Mouse (Mus musculus) spleen, adult 2 months (tissue): ENCODE data around the gene Spock2. TPM values are rescaled to one million over a fixed set of nuclear protein-coding genes. Genes with fewer than 3 reads are reported as not detected.

ENCODE experiments used
- DNase-seq, 2 experiments: peaks; one replicate each; pipeline versions ENCODE4 v3.0.0 to v3.0.0-alpha.2; 2012 to 2021; ENCODE audit warnings: low spot score in 2 of 2, low read depth in 1 of 2
- H3K27ac ChIP-seq: fragments of 200-500 bp; 2 replicates; pipeline ENCODE4 v1.5.1; 2012; ENCODE audit warnings: low read length, inconsistent platforms; ENCODE audit not compliant: insufficient read depth
- H3K27me3 ChIP-seq: fragments of 200-500 bp; 2 replicates; pipeline ENCODE4 v1.6.1; 2012; ENCODE audit warnings: mild to moderate bottlenecking, moderate library complexity, low read length, inconsistent platforms; ENCODE audit not compliant: control insufficient read depth, insufficient read depth
- H3K36me3 ChIP-seq: fragments of 200-500 bp; 2 replicates; pipeline ENCODE4 v1.6.1; 2012; ENCODE audit warnings: mild to moderate bottlenecking, low read length, inconsistent platforms; ENCODE audit not compliant: control insufficient read depth, insufficient read depth
- H3K4me1 ChIP-seq: fragments of 200-500 bp; 2 replicates; pipeline ENCODE4 v1.6.1; 2011; ENCODE audit warnings: inconsistent platforms; ENCODE audit not compliant: control insufficient read depth, insufficient read depth, insufficient read length
- H3K4me3 ChIP-seq: fragments of 200-500 bp; 2 replicates; pipeline ENCODE4 v1.5.1; 2011; ENCODE audit warnings: mild to moderate bottlenecking, inconsistent platforms; ENCODE audit not compliant: insufficient read depth, insufficient read length; ENCODE audit errors: extremely low read depth
- CTCF ChIP-seq: fragments of 200-500 bp; IDR thresholded peaks from 2 replicates; pipeline ENCODE4 v1.5.1; 2011; ENCODE audit warnings: mild to moderate bottlenecking, inconsistent platforms; ENCODE audit not compliant: insufficient read depth, insufficient read length, insufficient replicate concordance; ENCODE audit errors: extremely low read depth
- POLR2A ChIP-seq: fragments of 200-500 bp; IDR thresholded peaks from 2 replicates; pipeline ENCODE4 v1.6.1; 2011; ENCODE audit warnings: low read depth, low read length, inconsistent platforms
- WGBS: fragments of 180-500 bp; shearing (Covaris S2); methylation state at CpG from one replicate; pipeline ENCODE4 v1.1.7; 2018; 5-methylcytosine and 5-hydroxymethylcytosine counted together
- polyA plus RNA-seq: library from polyadenylated mRNA; depleted of rRNA; stranded (reverse); fragments of >200 nt; gene quantifications from 2 replicates; pipeline ENCODE4 v1.2.3, GENCODE M21; 2012

Gene Spock2
- polyA plus RNA-seq, 1 experiment, result 2.4 TPM

DNA sequence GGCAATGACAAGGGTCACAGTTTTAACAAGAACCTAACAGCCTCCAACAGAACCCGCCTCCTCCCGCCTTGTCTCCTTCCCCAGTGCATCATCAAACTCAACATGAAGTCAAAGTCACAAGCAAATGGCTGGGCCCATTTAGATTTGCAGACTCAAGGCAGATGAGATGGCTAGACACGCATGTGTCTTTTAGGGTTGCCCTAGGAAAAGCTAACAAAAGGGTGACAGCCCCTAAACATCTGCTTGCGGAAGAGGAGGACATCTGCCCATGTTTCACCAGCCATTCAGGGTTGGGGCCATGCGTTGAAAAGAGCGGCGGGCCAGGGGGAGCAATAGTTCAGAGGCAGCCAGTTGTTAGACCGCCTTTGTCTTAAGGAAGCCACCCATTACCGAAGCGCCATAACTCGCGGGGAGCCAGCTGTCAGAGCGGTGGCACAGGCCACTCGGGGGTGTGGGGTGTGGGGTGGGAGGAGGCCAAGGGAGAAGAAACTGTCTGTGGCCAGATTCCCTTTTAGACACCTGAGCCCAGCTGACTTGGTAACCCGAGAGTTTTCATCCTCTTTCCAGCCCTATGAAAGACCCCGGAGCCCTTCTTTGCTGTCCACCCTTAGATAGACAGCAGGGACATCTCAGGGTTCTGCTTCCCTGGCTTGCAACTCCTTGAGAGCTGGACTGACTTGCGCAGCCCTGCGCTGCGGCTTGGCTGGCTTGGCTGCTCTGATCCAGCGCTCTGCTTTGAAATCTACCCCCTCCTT lies 451 bp upstream of the Spock2 start:
- H3K36me3 ChIP-seq, result no peaks in the 10 kb centered on the region
- H3K27ac ChIP-seq, result no peak overlapping the region
- WGBS, result 55% methylated on average over 20 of the region's 20 CpGs
- no peak overlapping the region for H3K4me3 ChIP-seq
- DNase-seq, result no peak
- no peak for TF ChIP-seq CTCF
- no peak for TF ChIP-seq POLR2A
- H3K4me1 ChIP-seq, result peaks cover 12% of the 10 kb centered on the region
- peaks cover 19% of the 10 kb centered on the region for H3K27me3 ChIP-seq

DNA sequence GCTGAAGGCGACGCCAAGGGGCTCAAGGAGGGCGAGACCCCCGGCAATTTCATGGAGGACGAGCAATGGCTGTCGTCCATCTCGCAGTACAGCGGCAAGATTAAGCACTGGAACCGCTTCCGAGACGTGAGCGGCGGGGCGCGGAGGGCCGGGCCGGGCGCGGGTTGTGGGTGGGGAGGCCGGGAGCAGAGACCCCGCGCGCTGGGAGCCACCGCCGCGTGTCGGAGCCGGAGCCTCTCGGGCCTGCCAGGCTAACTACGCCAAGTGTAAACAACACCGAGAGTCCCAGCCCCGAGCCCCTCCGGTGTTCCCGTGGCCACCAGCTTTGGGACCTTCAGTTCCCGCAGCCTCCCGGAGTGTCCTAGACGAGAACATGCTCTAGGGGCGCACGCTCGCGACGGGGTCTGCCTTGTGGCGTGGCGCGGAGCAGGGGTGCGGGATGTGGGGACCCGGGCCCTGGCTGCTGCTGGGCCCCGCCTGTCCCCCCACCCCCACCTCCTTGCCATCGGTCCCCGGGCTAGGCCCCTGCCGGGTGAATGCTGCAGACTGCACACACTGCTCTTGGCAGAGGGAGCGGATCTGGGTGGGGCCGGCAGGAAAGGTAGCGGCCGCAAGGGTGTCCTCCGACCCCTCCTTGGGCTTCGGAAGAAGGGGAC lies 640 bp downstream of the Spock2 start:
- no peaks in the 10 kb centered on the region for H3K36me3 ChIP-seq
- H3K4me3 ChIP-seq, result peak overlapping the region; percentile 48
- H3K27ac ChIP-seq, result no peak overlapping the region
- H3K27me3 ChIP-seq, result peaks cover 19% of the 10 kb centered on the region
- WGBS, result under 1% methylated on average over 57 of the region's 57 CpGs
- DNase-seq, result peak in 1 of 2 experiments; percentile 9
- peaks cover 12% of the 10 kb centered on the region for H3K4me1 ChIP-seq
- no peak for TF ChIP-seq POLR2A
- no peak for TF ChIP-seq CTCF

DNA sequence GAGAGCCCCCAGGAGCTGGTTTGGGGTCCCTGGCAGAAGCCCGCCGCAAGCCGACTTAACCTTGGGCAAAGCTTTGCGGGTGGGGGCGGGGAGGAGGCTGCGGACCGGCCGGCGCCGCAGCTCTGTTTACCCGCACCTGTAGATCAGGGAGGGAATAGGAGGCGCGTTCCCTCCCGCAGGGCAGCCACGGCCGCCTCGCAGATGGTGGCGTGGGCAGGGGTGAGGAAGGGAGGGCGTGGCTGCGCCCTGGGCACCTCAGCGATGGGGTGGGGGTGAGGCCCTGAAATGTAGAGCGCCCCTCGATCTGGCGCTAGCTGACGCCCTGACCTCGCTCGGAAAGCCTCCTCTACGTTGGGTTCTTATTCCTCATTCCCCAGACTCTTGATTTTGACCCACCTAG lies 1.4 kb downstream of the Spock2 start:
- peak overlapping the region; percentile 48; the same call in 1 of the 2 replicates for H3K4me3 ChIP-seq
- H3K4me1 ChIP-seq, result peaks cover 12% of the 10 kb centered on the region
- no peaks in the 10 kb centered on the region for H3K36me3 ChIP-seq
- DNase-seq, result no peak
- WGBS, result 3% methylated on average over 28 of the region's 28 CpGs
- H3K27me3 ChIP-seq, result peaks cover 19% of the 10 kb centered on the region
- TF ChIP-seq CTCF (no peak), POLR2A (no peak)
- no peak overlapping the region for H3K27ac ChIP-seq

DNA sequence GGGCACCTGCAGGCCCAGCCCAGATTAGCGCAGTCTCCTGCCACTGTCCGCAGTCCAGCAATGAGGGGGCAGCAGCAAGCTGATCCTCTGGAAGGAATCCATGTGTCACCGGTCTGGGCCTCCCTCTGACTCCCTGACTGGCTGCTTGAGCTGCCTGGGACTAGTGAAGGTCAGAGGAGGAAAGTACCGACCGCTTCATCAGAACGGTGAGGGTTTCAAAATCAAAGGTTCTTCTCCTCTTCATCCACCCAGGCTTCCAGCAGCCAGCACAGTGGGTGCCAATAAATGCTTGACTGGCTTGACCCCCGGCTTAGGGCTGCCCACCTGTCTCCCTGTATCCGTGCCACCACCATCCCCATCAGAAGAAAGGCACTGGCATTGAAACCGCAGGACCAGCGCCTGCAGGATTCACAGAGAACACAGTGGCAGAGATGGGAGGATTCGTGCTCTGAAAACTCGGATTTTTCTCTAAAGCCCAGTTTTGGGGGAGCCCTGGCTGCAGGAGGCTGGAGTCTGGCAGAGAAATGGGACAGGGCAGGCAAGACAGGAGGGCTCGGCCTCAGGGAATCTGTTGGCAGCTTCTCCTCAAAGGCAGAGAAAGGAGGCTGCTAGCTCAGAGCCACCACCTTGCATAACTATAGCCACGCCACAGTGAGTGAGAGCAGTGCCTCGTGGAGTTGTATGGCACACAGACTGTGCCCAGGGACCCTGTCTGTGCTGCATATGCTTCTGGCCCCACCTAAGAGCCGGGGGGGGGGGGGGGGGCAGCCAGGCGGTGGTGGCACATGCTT lies 2.5 kb downstream of the Spock2 start:
- H3K27me3 ChIP-seq, result peaks cover 19% of the 10 kb centered on the region
- peaks cover 12% of the 10 kb centered on the region for H3K4me1 ChIP-seq
- TF ChIP-seq CTCF (no peak), POLR2A (no peak)
- H3K4me3 ChIP-seq, result no peak overlapping the region
- H3K27ac ChIP-seq, result no peak overlapping the region
- WGBS, result 91% methylated on average over 17 of the region's 17 CpGs
- no peak for DNase-seq
- no peaks in the 10 kb centered on the region for H3K36me3 ChIP-seq

DNA sequence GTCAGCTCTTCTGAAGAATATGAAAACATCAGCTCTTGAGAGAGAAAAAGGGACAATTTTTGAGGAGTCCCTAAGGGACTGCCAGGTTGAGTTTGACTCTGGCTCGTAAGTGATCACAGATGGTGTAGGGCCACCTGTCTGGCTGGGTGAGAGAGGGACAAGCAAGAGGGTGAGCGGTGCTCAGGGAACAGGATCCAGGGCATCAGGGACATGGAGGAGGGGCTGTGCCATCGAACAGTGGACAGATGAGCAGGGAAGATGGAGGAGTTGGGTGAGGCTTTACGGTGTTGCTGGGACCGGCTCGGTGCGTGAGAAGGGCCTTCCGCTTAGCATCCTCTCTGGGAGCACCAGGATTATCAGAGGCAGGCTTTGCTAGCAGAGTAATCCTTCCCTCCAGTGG lies 3.3 kb downstream of the Spock2 start:
- peaks cover 19% of the 10 kb centered on the region for H3K27me3 ChIP-seq
- WGBS, result 90% methylated on average over 8 of the region's 8 CpGs
- H3K36me3 ChIP-seq, result no peaks in the 10 kb centered on the region
- peaks cover 12% of the 10 kb centered on the region for H3K4me1 ChIP-seq
- TF ChIP-seq POLR2A (no peak), CTCF (no peak)
- no peak overlapping the region for H3K27ac ChIP-seq
- DNase-seq, result no peak
- no peak overlapping the region for H3K4me3 ChIP-seq

DNA sequence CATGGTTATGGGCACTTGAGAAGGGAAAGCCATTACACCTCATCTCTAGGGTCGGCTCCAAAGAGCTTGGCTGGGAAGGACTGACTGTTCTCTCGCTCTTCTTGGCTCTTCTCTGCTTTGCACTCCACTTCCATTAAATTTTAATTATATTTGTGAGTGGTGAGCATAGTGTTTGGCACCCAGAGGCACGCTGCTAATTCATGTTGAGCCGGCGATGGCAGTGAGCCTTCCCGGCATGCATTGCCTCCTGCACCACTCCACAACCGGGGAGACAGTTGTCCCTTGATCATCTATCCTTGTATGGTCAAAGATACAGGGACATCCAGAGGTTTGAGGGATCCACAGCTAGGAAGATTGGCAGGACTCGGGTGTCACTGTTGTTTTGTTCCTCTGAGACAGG lies 4.0 kb downstream of the Spock2 start:
- Histone ChIP-seq H3K4me3 (no peak overlapping the region), H3K27me3 (peaks cover 19% of the 10 kb centered on the region), H3K36me3 (no peaks in the 10 kb centered on the region), H3K4me1 (peaks cover 12% of the 10 kb centered on the region), H3K27ac (no peak overlapping the region)
- DNase-seq, result no peak
- 82% methylated on average over 8 of the region's 8 CpGs for WGBS
- no peak for TF ChIP-seq CTCF
- TF ChIP-seq POLR2A, result no peak
